Mouse (Mus musculus): Measurements from ENCODE around the gene Mrpl58.

DNA sequence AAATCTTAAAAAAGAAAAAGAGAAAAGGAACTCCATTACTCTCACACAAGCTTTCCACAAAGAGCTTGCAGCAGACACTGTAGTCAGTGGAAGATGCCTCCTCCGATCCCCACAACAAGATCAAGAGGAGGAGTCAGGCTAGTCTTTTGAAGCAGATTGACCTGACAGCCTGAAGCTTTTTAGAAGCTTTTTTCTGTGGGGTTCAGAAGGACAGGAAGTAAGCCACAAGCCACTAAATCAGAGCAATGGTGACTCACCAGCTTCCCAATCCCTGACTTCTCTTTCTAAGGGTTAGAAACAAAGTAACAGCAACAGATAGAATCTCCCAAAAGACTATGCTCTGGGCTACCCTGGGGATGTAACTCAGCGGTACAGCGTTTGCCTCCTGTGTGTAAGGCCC, 35.8 kb downstream of the Mrpl58 start:
- TF ChIP-seq POLR2A (IDR thresholded peaks at IDR 0.05; ENCODE audit: insufficient read depth, low read depth, low read length) (no peak), EP300 (IDR thresholded peaks at IDR 0.05; ENCODE audit: insufficient read depth, low read depth, low read length) (no peak)
